Mouse (Mus musculus) hindbrain, postnatal 0 days (tissue): Measurements from ENCODE around the gene Bhlha9. TPM values are rescaled to one million over a fixed set of nuclear protein-coding genes. Genes with fewer than 3 reads are reported as not detected.

Experiments
- ATAC-seq: fragments of 200-750 bp; cut with Nextera tagmentation; 2 replicates; pipeline ENCODE4 v1.8.0; 2017; ENCODE audit warnings: mild to moderate bottlenecking, moderate TSS enrichment, moderate library complexity
- DNase-seq: peaks from one replicate; pipeline ENCODE4 v3.0.0-alpha.2; 2015; ENCODE audit warnings: low spot score
- H3K27ac ChIP-seq: fragments of 300-500 bp; sonication (generic); 2 replicates; pipeline ENCODE4 v1.5.1; 2014; ENCODE audit warnings: mild to moderate bottlenecking
- H3K27me3 ChIP-seq: fragments of 300-500 bp; sonication (generic); 2 replicates; pipeline ENCODE4 v1.6.1; 2014; ENCODE audit warnings: low read length, mixed read lengths; ENCODE audit not compliant: insufficient read depth
- H3K36me3 ChIP-seq: fragments of 300-500 bp; sonication (generic); 2 replicates; pipeline ENCODE4 v1.6.1; 2014; ENCODE audit warnings: low read length, mixed read lengths; ENCODE audit not compliant: insufficient read depth
- H3K4me1 ChIP-seq: fragments of 300-500 bp; sonication (generic); 2 replicates; pipeline ENCODE4 v1.6.1; 2014; ENCODE audit warnings: antibody characterized with exemption, low read length, mixed read lengths; ENCODE audit not compliant: insufficient read depth
- H3K4me2 ChIP-seq: fragments of 300-500 bp; sonication (generic); 2 replicates; pipeline ENCODE4 v1.6.1; 2014; ENCODE audit warnings: low read depth, mild to moderate bottlenecking, low read length, moderate library complexity, mixed read lengths
- H3K4me3 ChIP-seq: fragments of 300-500 bp; sonication (generic); 2 replicates; pipeline ENCODE4 v1.5.1; 2014; ENCODE audit warnings: low read length
- H3K9ac ChIP-seq: fragments of 300-500 bp; sonication (generic); replicated peaks from 2 replicates; pipeline ENCODE4 v1.6.1; 2014; ENCODE audit warnings: mild to moderate bottlenecking, low read length, moderate library complexity, mixed read lengths
- H3K9me3 ChIP-seq: fragments of 300-500 bp; sonication (generic); 2 replicates; pipeline ENCODE4 v1.6.1; 2016; ENCODE audit warnings: low read length, mixed read lengths
- CTCF ChIP-seq: IDR thresholded peaks from 2 replicates; pipeline ENCODE4 v1.5.1; 2016; ENCODE audit warnings: antibody characterized with exemption, control low read depth, low read depth
- WGBS: fragments of 180-500 bp; shearing (Covaris S2); extraction: QIAGEN DNeasy Blood & Tissue Kit; methylation state at CpG from one replicate; pipeline ENCODE4 v1.1.7; 2014; 5-methylcytosine and 5-hydroxymethylcytosine counted together
- polyA plus RNA-seq: library from polyadenylated mRNA; unstranded; fragments of >200 nt; fragmentation: Nextera tagmentation; extraction: Ambion mirVana; gene quantifications from 2 replicates; pipeline ENCODE4 v1.2.1, GENCODE M21; 2015
- total RNA-seq: library from RNA; depleted of rRNA; stranded (reverse); fragments of >200 nt; gene quantifications from 2 replicates; pipeline ENCODE4 v1.2.3, GENCODE M21; 2014

Bhlha9 gene
- total and polyA plus RNA-seq, 2 experiments from 2014 or later: 1.2 to 2.1 TPM

DNA sequence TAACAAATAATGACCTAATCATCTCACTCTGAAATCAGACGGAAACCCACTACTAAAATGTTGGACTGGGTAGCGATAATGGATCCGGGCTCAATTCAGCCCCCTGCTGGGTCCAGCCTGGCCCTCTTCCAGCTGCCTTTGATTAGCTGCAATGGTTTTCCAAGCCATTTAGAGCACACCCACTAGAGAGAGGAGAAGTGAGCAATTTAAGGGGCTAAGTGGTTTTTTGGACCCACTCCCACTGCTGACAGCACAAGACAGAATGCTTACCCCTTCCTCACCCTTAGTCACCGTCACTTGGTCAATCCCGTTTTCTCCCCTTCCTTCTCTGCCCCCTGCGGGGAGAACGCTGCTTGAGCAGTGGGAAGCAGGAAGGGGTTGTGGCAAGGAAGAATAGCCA lies 25.2 kb upstream of the Bhlha9 start:
- no peak for TF ChIP-seq CTCF
- Histone ChIP-seq H3K9me3 (no peaks in the 10 kb centered on the region), H3K4me2 (peak overlapping the region; percentile 55), H3K27me3 (no peaks in the 10 kb centered on the region), H3K4me1 (peaks cover 11% of the 10 kb centered on the region), H3K27ac (peak overlapping the region; percentile 56; the same call in 1 of the 2 replicates), H3K4me3 (peak overlapping the region; percentile 16; the same call in 1 of the 2 replicates), H3K36me3 (no peaks in the 10 kb centered on the region), H3K9ac (no peak overlapping the region)
- ATAC-seq (peak; percentile 34), DNase-seq (peak; percentile 80)
- WGBS: 4% methylated on average over 7 of the region's 7 CpGs

DNA sequence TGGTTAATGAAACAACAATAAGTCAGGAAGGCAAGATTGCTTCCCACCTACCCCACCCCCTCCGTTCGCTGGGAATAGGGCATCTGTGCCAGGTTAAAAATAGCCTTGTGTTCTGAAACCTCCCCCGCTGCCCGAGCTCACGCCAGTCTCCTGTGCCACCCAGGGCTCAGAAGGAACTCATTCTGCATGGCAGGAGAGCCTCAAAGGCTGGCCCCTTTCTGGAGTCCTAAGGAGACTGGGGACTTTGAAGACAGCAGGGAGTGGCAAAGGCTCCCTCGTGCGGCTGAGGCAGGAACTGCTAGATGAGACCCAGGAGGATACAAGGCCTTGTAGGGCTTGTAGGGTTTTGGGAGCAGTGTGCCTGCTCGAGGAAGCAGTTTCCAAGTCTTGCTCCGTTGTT lies 24.8 kb upstream of the Bhlha9 start:
- peaks cover 11% of the 10 kb centered on the region for H3K4me1 ChIP-seq
- peak; percentile 86 for TF ChIP-seq CTCF
- peak overlapping the region; percentile 55 for H3K4me2 ChIP-seq
- ATAC-seq: peak; percentile 52
- H3K27ac ChIP-seq: peak overlapping the region; percentile 56; the same call in 1 of the 2 replicates
- H3K36me3 ChIP-seq: no peaks in the 10 kb centered on the region
- H3K9me3 ChIP-seq: no peaks in the 10 kb centered on the region
- no peaks in the 10 kb centered on the region for H3K27me3 ChIP-seq
- WGBS: 8% methylated on average over 9 of the region's 9 CpGs
- no peak overlapping the region for H3K9ac ChIP-seq
- peak overlapping the region; percentile 16; the same call in 1 of the 2 replicates for H3K4me3 ChIP-seq
- peak; percentile 75 for DNase-seq

DNA sequence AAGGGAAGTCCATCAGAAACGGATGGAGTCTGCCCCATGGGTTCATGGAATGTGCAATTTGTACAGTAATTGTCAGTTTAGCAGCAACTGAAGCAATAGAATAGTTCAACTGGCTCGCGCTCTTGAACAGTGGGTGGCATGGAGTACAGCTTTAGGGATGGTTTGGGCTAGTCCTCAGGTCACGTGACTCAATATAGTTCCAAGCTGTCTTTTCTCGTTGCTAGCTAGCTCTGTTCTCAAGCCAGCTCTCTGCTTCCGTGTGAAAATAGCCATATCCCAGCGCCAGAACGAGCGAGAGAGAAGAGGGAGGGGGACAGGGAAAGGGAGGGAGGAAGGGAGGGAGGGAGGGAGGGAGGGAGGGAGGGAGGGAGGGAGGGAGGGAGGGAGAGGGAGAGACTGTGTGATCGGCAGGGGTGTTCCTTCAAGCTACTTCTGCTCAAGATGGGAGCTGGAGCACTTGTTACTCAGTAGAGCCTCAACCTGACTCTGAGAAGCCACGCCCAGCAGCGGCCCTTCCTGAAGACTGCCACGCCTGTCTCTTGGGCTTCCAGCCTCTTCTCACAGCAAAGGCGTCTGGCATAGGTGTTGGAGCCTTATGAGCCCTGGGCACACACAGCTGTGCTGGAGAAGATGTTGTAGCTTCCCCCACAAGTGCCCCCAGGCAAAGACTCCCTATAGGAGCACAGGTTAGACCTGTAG lies 21.3 kb upstream of the Bhlha9 start:
- H3K9ac ChIP-seq: no peak overlapping the region
- H3K4me1 ChIP-seq: peaks cover 8% of the 10 kb centered on the region
- DNase-seq (peak; percentile 32), ATAC-seq (no peak)
- H3K4me2 ChIP-seq: no peak overlapping the region
- H3K27ac ChIP-seq: no peak overlapping the region
- H3K36me3 ChIP-seq: no peaks in the 10 kb centered on the region
- no peaks in the 10 kb centered on the region for H3K9me3 ChIP-seq
- no peaks in the 10 kb centered on the region for H3K27me3 ChIP-seq
- 47% methylated on average over 14 of the region's 14 CpGs for WGBS
- TF ChIP-seq CTCF: no peak
- H3K4me3 ChIP-seq: no peak overlapping the region

DNA sequence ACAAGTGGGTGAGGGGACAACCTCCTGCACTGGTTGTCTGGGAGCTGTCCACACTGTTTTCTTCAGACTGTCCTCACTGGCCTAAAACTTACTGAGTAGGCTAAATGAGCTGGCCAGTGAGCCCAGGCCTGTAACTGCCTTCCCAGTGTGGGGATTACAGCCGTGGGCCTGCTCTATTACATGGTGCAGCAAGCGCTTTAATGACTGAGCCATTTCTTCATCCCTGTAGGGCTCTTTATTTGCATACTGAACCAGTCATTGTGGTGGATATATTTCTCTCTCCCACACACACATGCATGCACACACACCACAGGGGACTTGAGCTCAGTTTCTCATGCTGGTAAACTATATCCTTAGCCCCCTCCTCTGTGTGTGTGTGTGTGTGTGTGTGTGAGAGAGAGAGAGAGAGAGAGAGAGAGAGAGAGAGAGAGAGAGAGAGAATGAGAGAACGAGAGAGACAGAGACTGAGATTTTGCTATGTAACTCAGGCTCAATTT lies 19.4 kb upstream of the Bhlha9 start:
- ATAC-seq: 0 out of 2 replicates have a peak, but pooled peaks have one; percentile 48
- no peak for TF ChIP-seq CTCF
- no peak overlapping the region for H3K27ac ChIP-seq

DNA sequence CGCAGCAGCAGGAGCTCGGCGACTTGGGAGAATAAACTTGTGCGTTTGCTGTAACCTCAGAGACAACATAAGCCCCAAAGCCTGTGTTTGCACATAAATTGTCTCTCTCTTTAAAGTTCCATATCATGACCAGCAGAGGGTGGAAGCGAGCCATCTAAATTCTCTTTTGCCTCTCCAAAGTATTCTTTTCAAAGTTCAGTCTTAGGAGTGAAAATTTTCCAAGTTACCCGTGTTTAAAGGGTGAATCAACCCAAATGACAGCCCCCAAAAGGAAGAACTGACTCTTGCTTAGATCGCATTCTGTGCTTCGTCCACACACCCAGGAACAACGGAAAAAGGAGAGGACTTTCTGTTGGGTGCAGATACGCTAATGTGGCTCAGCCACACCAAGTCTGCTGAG lies 17.2 kb upstream of the Bhlha9 start:
- H3K9ac ChIP-seq: no peak overlapping the region
- no peaks in the 10 kb centered on the region for H3K4me1 ChIP-seq
- peak overlapping the region; percentile 34; the same call in 1 of the 2 replicates for H3K4me2 ChIP-seq
- no peaks in the 10 kb centered on the region for H3K27me3 ChIP-seq
- peak; percentile 76 for TF ChIP-seq CTCF
- H3K27ac ChIP-seq: no peak overlapping the region
- no peaks in the 10 kb centered on the region for H3K36me3 ChIP-seq
- H3K9me3 ChIP-seq: no peaks in the 10 kb centered on the region
- no peak overlapping the region for H3K4me3 ChIP-seq
- peak; percentile 80 for DNase-seq
- 5% methylated on average over 10 of the region's 10 CpGs for WGBS
- ATAC-seq: no peak

More for the DNA sequence above, 19.4 kb upstream of the Bhlha9 start:
- 46% methylated on average over 3 of the region's 3 CpGs for WGBS
- no peaks in the 10 kb centered on the region for H3K9me3 ChIP-seq
- no peaks in the 10 kb centered on the region for H3K27me3 ChIP-seq
- no peak for DNase-seq
- H3K4me2 ChIP-seq: no peak overlapping the region
- H3K9ac ChIP-seq: no peak overlapping the region
- no peak overlapping the region for H3K4me3 ChIP-seq
- H3K36me3 ChIP-seq: no peaks in the 10 kb centered on the region
- no peaks in the 10 kb centered on the region for H3K4me1 ChIP-seq

DNA sequence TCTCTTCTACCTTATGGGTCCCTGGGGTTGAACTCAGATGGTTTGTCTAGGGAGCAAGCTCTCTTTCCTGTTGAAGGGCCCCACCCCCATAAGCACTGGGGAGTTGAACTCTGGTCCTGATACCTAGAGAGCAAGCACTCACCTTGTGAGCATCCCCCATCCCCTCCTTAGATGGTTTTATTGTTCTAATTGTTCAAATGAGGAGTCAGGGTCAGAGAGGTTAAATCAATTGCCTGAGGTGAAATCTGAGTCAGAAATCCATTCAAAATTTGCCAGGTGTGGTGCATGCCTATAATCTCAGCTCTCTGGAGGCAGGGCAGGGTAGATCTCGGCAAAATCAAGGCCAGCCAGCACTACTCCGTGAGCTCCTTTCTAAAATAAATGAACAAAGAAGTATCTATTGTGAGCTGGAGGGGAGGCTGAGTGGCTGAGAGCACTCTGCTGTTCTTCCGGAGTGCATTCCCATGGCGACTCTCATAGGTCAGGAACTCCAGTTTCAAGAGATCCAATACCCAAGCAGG lies 14.8 kb upstream of the Bhlha9 start:
- WGBS: 43% methylated on average over 4 of the region's 4 CpGs
- H3K36me3 ChIP-seq: no peaks in the 10 kb centered on the region

More for the DNA sequence above, 14.8 kb upstream of the Bhlha9 start:
- H3K9me3 ChIP-seq: no peaks in the 10 kb centered on the region
- H3K4me1 ChIP-seq: no peaks in the 10 kb centered on the region
- H3K4me2 ChIP-seq: no peak overlapping the region
- H3K9ac ChIP-seq: no peak overlapping the region
- DNase-seq (no peak), ATAC-seq (no peak)
- no peak overlapping the region for H3K4me3 ChIP-seq
- H3K27ac ChIP-seq: no peak overlapping the region
- no peaks in the 10 kb centered on the region for H3K27me3 ChIP-seq
- no peak for TF ChIP-seq CTCF
